Mouse (Mus musculus): ENCODE results near the gene Map7. TPM values are rescaled to one million over a fixed set of nuclear protein-coding genes. Genes with fewer than 3 reads are reported as not detected.

Map7 gene
- polyA plus RNA-seq, 1 experiment from 2014 or later: 8.2 TPM

- ATAC-seq (replicated peaks; ENCODE audit: low FRiP score) (no peak), DNase-seq (ENCODE audit: low spot score) (no peak)
- Histone ChIP-seq H3K4me2 (ENCODE audit: low read depth, low read length, severe bottlenecking) (no peak overlapping the region), H3K4me1 (replicated peaks; ENCODE audit: control insufficient read depth, insufficient read depth, low read length) (no peaks in the 10 kb centered on the region), H3K9ac (ENCODE audit: low read length) (no peak overlapping the region), H3K36me3 (ENCODE audit: control insufficient read depth, insufficient read depth, low read length) (no peaks in the 10 kb centered on the region), H3K27me3 (ENCODE audit: control insufficient read depth, insufficient read depth, low read length) (no peaks in the 10 kb centered on the region), H3K9me3 (ENCODE audit: control insufficient read depth, low read length) (no peaks in the 10 kb centered on the region), H3K27ac (ENCODE audit: low read depth, low read length) (no peak overlapping the region), H3K4me3 (ENCODE audit: low read depth, low read length) (no peak overlapping the region)
- WGBS: 95% methylated on average over 6 of the region's 6 CpGs
Observed at GRCm38 (mm10) chr10:20236241-20236640, 88.0 kb downstream of the Map7 start.

GRCm38 (mm10) chr10:20238281-20238680, 90.0 kb downstream of the Map7 start:
- H3K9ac ChIP-seq (ENCODE audit: low read length): no peak overlapping the region

GRCm38 (mm10) chr10:20240858-20241257, 92.6 kb downstream of the Map7 start:
- Histone ChIP-seq H3K9ac (ENCODE audit: low read length) (no peak overlapping the region), H3K4me3 (ENCODE audit: low read depth, low read length) (no peak overlapping the region), H3K27ac (ENCODE audit: low read depth, low read length) (no peak overlapping the region), H3K4me2 (ENCODE audit: low read depth, low read length, severe bottlenecking) (no peak overlapping the region), H3K9me3 (ENCODE audit: control insufficient read depth, low read length) (no peaks in the 10 kb centered on the region), H3K4me1 (replicated peaks; ENCODE audit: control insufficient read depth, insufficient read depth, low read length) (no peaks in the 10 kb centered on the region), H3K36me3 (ENCODE audit: control insufficient read depth, insufficient read depth, low read length) (no peaks in the 10 kb centered on the region), H3K27me3 (ENCODE audit: control insufficient read depth, insufficient read depth, low read length) (no peaks in the 10 kb centered on the region)
- ATAC-seq (replicated peaks; ENCODE audit: low FRiP score) (no peak), DNase-seq (ENCODE audit: low spot score) (no peak)
- WGBS: 90% methylated on average over 6 of the region's 6 CpGs

More at GRCm38 (mm10) chr10:20238281-20238680, 90.0 kb downstream of the Map7 start:
- Histone ChIP-seq H3K27me3 (ENCODE audit: control insufficient read depth, insufficient read depth, low read length) (no peaks in the 10 kb centered on the region), H3K9me3 (ENCODE audit: control insufficient read depth, low read length) (no peaks in the 10 kb centered on the region), H3K4me2 (ENCODE audit: low read depth, low read length, severe bottlenecking) (no peak overlapping the region), H3K4me3 (ENCODE audit: low read depth, low read length) (no peak overlapping the region), H3K27ac (ENCODE audit: low read depth, low read length) (no peak overlapping the region), H3K36me3 (ENCODE audit: control insufficient read depth, insufficient read depth, low read length) (no peaks in the 10 kb centered on the region), H3K4me1 (replicated peaks; ENCODE audit: control insufficient read depth, insufficient read depth, low read length) (no peaks in the 10 kb centered on the region)
- ATAC-seq (replicated peaks; ENCODE audit: low FRiP score): no peak
- no peak for DNase-seq (ENCODE audit: low spot score)
- WGBS: 86% methylated on average over 5 of the region's 5 CpGs

- Histone ChIP-seq H3K9ac (ENCODE audit: low read length) (no peak overlapping the region), H3K36me3 (ENCODE audit: control insufficient read depth, insufficient read depth, low read length) (no peaks in the 10 kb centered on the region), H3K4me1 (replicated peaks; ENCODE audit: control insufficient read depth, insufficient read depth, low read length) (no peaks in the 10 kb centered on the region), H3K27ac (ENCODE audit: low read depth, low read length) (no peak overlapping the region), H3K9me3 (ENCODE audit: control insufficient read depth, low read length) (no peaks in the 10 kb centered on the region), H3K4me3 (ENCODE audit: low read depth, low read length) (no peak overlapping the region), H3K4me2 (ENCODE audit: low read depth, low read length, severe bottlenecking) (no peak overlapping the region), H3K27me3 (ENCODE audit: control insufficient read depth, insufficient read depth, low read length) (no peaks in the 10 kb centered on the region)
- DNase-seq (ENCODE audit: low spot score) (no peak), ATAC-seq (replicated peaks; ENCODE audit: low FRiP score) (no peak)
- 83% methylated on average over 7 of the region's 7 CpGs for WGBS
Observed at GRCm38 (mm10) chr10:20243321-20243720, 95.0 kb downstream of the Map7 start.

- H3K36me3 ChIP-seq (ENCODE audit: control insufficient read depth, insufficient read depth, low read length): no peaks in the 10 kb centered on the region
- no peak overlapping the region for H3K4me2 ChIP-seq (ENCODE audit: low read depth, low read length, severe bottlenecking)
- ATAC-seq (replicated peaks; ENCODE audit: low FRiP score) (no peak), DNase-seq (ENCODE audit: low spot score) (no peak)
- no peaks in the 10 kb centered on the region for H3K4me1 ChIP-seq (replicated peaks; ENCODE audit: control insufficient read depth, insufficient read depth, low read length)
- H3K4me3 ChIP-seq (ENCODE audit: low read depth, low read length): no peak overlapping the region
- no peak overlapping the region for H3K27ac ChIP-seq (ENCODE audit: low read depth, low read length)
- no peaks in the 10 kb centered on the region for H3K9me3 ChIP-seq (ENCODE audit: control insufficient read depth, low read length)
- H3K27me3 ChIP-seq (ENCODE audit: control insufficient read depth, insufficient read depth, low read length): no peaks in the 10 kb centered on the region
- 97% methylated on average over 11 of the region's 11 CpGs for WGBS
- no peak overlapping the region for H3K9ac ChIP-seq (ENCODE audit: low read length)
Observed at GRCm38 (mm10) chr10:20245082-20245481, 96.8 kb downstream of the Map7 start.

- Histone ChIP-seq H3K9ac (ENCODE audit: low read length) (no peak overlapping the region), H3K4me1 (replicated peaks; ENCODE audit: control insufficient read depth, insufficient read depth, low read length) (no peaks in the 10 kb centered on the region), H3K27ac (ENCODE audit: low read depth, low read length) (no peak overlapping the region), H3K4me2 (ENCODE audit: low read depth, low read length, severe bottlenecking) (no peak overlapping the region), H3K9me3 (ENCODE audit: control insufficient read depth, low read length) (no peaks in the 10 kb centered on the region), H3K27me3 (ENCODE audit: control insufficient read depth, insufficient read depth, low read length) (no peaks in the 10 kb centered on the region), H3K4me3 (ENCODE audit: low read depth, low read length) (no peak overlapping the region), H3K36me3 (ENCODE audit: control insufficient read depth, insufficient read depth, low read length) (no peaks in the 10 kb centered on the region)
- no peak for DNase-seq (ENCODE audit: low spot score)
- ATAC-seq (replicated peaks; ENCODE audit: low FRiP score): no peak
- 95% methylated on average over 10 of the region's 10 CpGs for WGBS
Observed at GRCm38 (mm10) chr10:20249091-20249490, 100.8 kb downstream of the Map7 start.

GRCm38 (mm10) chr10:20255579-20255978, 107.3 kb downstream of the Map7 start:
- 95% methylated on average over 8 of the region's 8 CpGs for WGBS
- Histone ChIP-seq H3K4me1 (replicated peaks; ENCODE audit: control insufficient read depth, insufficient read depth, low read length) (no peaks in the 10 kb centered on the region), H3K27me3 (ENCODE audit: control insufficient read depth, insufficient read depth, low read length) (no peaks in the 10 kb centered on the region)

GRCm38 (mm10) chr10:20257054-20257643, 108.9 kb downstream of the Map7 start:
- H3K9me3 ChIP-seq (ENCODE audit: control insufficient read depth, low read length): no peaks in the 10 kb centered on the region
- no peak overlapping the region for H3K4me3 ChIP-seq (ENCODE audit: low read depth, low read length)
- no peaks in the 10 kb centered on the region for H3K36me3 ChIP-seq (ENCODE audit: control insufficient read depth, insufficient read depth, low read length)
- no peaks in the 10 kb centered on the region for H3K27me3 ChIP-seq (ENCODE audit: control insufficient read depth, insufficient read depth, low read length)
- WGBS: 91% methylated on average over 14 of the region's 14 CpGs
- no peak overlapping the region for H3K27ac ChIP-seq (ENCODE audit: low read depth, low read length)
- H3K9ac ChIP-seq (ENCODE audit: low read length): no peak overlapping the region
- no peaks in the 10 kb centered on the region for H3K4me1 ChIP-seq (replicated peaks; ENCODE audit: control insufficient read depth, insufficient read depth, low read length)
- ATAC-seq (replicated peaks; ENCODE audit: low FRiP score): no peak
- H3K4me2 ChIP-seq (ENCODE audit: low read depth, low read length, severe bottlenecking): no peak overlapping the region
- DNase-seq (ENCODE audit: low spot score): no peak

More at GRCm38 (mm10) chr10:20255579-20255978, 107.3 kb downstream of the Map7 start:
- H3K4me3 ChIP-seq (ENCODE audit: low read depth, low read length): no peak overlapping the region
- no peak overlapping the region for H3K9ac ChIP-seq (ENCODE audit: low read length)
- no peak for ATAC-seq (replicated peaks; ENCODE audit: low FRiP score)
- no peak for DNase-seq (ENCODE audit: low spot score)
- no peak overlapping the region; the same call in 1 of the 2 replicates for H3K4me2 ChIP-seq (ENCODE audit: low read depth, low read length, severe bottlenecking)
- H3K36me3 ChIP-seq (ENCODE audit: control insufficient read depth, insufficient read depth, low read length): no peaks in the 10 kb centered on the region
- no peaks in the 10 kb centered on the region for H3K9me3 ChIP-seq (ENCODE audit: control insufficient read depth, low read length)
- H3K27ac ChIP-seq (ENCODE audit: low read depth, low read length): no peak overlapping the region
